Mouse (Mus musculus): Measurements from ENCODE around the gene Lrrc25.
"Not testable (repeated sequence)": the region's sequence is repeated elsewhere in the genome, so short reads cannot be mapped to it uniquely, and the experiment has no call there.

Gene Lrrc25

GRCm38 (mm10) chr8:70615894-70616293, at the start of gene Lrrc25:
Lrrc25 (plus strand) TSS chr8:70616155.
- DNase-seq (ENCODE audit: low spot score): no peak

- no peak for DNase-seq (ENCODE audit: low spot score)
These were observed 45.6 kb upstream of the Lrrc25 start for GRCm38 (mm10) chr8:70570360-70570759.

- no peak for DNase-seq (ENCODE audit: low spot score)
These were observed 45.0 kb upstream of the Lrrc25 start for GRCm38 (mm10) chr8:70570990-70571389.

- no peak for DNase-seq (ENCODE audit: low spot score)
These were observed 41.7 kb upstream of the Lrrc25 start for GRCm38 (mm10) chr8:70574302-70574701.

- no peak for DNase-seq (ENCODE audit: low spot score)
These were observed 41.0 kb upstream of the Lrrc25 start for GRCm38 (mm10) chr8:70574915-70575314.

GRCm38 (mm10) chr8:70577207-70577606, 38.7 kb upstream of the Lrrc25 start:
- DNase-seq (ENCODE audit: low spot score): no peak

- DNase-seq (ENCODE audit: low spot score): no peak
These were observed 32.2 kb upstream of the Lrrc25 start for GRCm38 (mm10) chr8:70583476-70584387.

GRCm38 (mm10) chr8:70584606-70585257, 31.2 kb upstream of the Lrrc25 start:
- DNase-seq (ENCODE audit: low spot score): no peak

GRCm38 (mm10) chr8:70585258-70585652, 30.7 kb upstream of the Lrrc25 start:
- DNase-seq (ENCODE audit: low spot score): no peak

- DNase-seq (ENCODE audit: low spot score): not testable (repeated sequence)
These were observed 28.0 kb upstream of the Lrrc25 start for GRCm38 (mm10) chr8:70587955-70588354.

GRCm38 (mm10) chr8:70591569-70591968, 24.4 kb upstream of the Lrrc25 start:
- DNase-seq (ENCODE audit: low spot score): no peak

GRCm38 (mm10) chr8:70593173-70593572, 22.8 kb upstream of the Lrrc25 start:
- no peak for DNase-seq (ENCODE audit: low spot score)

GRCm38 (mm10) chr8:70593961-70594609, 21.9 kb upstream of the Lrrc25 start, which contains the start of gene Isyna1:
Isyna1 (plus strand) TSS chr8:70594373.
- DNase-seq (ENCODE audit: low spot score): peak; percentile 85

GRCm38 (mm10) chr8:70594621-70595564, 21.1 kb upstream of the Lrrc25 start:
- DNase-seq (ENCODE audit: low spot score): no peak

- DNase-seq (ENCODE audit: low spot score): no peak
These were observed 20.1 kb upstream of the Lrrc25 start for GRCm38 (mm10) chr8:70595811-70596210.

GRCm38 (mm10) chr8:70596216-70596615, 19.7 kb upstream of the Lrrc25 start:
- no peak for DNase-seq (ENCODE audit: low spot score)

- no peak for DNase-seq (ENCODE audit: low spot score)
These were observed 19.1 kb upstream of the Lrrc25 start for GRCm38 (mm10) chr8:70596775-70597416.

- no peak for DNase-seq (ENCODE audit: low spot score)
These were observed 18.3 kb upstream of the Lrrc25 start for GRCm38 (mm10) chr8:70597417-70598272.

GRCm38 (mm10) chr8:70598283-70598682, 17.7 kb upstream of the Lrrc25 start:
- peak; percentile 77 for DNase-seq (ENCODE audit: low spot score)

GRCm38 (mm10) chr8:70598722-70599121, 17.2 kb upstream of the Lrrc25 start:
- no peak for DNase-seq (ENCODE audit: low spot score)

Measured in ovary, postnatal 14 days (tissue).